Mouse (Mus musculus): ENCODE measurements around the gene Bmpr1a. TPM values are rescaled to one million over a fixed set of nuclear protein-coding genes. Genes with fewer than 3 reads are reported as not detected.
A peak's percentile ranks its signal among the peaks of the same experiment; 100 is the strongest.

The Bmpr1a gene
- total and polyA plus RNA-seq, 2 experiments from 2014 or later, result 15.9 to 54.8 TPM

GRCm38 (mm10) chr14:34445348-34445747, 57.8 kb downstream of the Bmpr1a start:
- Histone ChIP-seq H3K36me3 (ENCODE audit: insufficient read depth) (peaks cover 13% of the 10 kb centered on the region; the same call in 1 of the 2 replicates), H3K4me1 (ENCODE audit: insufficient read depth) (no peaks in the 10 kb centered on the region), H3K4me2 (ENCODE audit: low read depth) (no peak overlapping the region), H3K27ac (ENCODE audit: low read depth, low read length) (no peak overlapping the region), H3K9ac (no peak overlapping the region), H3K27me3 (ENCODE audit: insufficient read depth, low read length) (no peaks in the 10 kb centered on the region), H3K9me3 (ENCODE audit: low read length) (no peaks in the 10 kb centered on the region), H3K4me3 (ENCODE audit: low read depth, low read length) (no peak overlapping the region)
- 76% methylated on average over 3 of the region's 3 CpGs for WGBS
- no peak for TF ChIP-seq CTCF (IDR thresholded peaks at IDR 0.05; ENCODE audit: low read depth)
- no peak for DNase-seq
- ATAC-seq, result no peak

- Histone ChIP-seq H3K9ac (no peak overlapping the region), H3K36me3 (ENCODE audit: insufficient read depth) (peaks cover 13% of the 10 kb centered on the region; the same call in 1 of the 2 replicates), H3K4me1 (ENCODE audit: insufficient read depth) (no peaks in the 10 kb centered on the region), H3K4me3 (ENCODE audit: low read depth, low read length) (no peak overlapping the region), H3K27ac (ENCODE audit: low read depth, low read length) (no peak overlapping the region), H3K4me2 (ENCODE audit: low read depth) (no peak overlapping the region), H3K9me3 (ENCODE audit: low read length) (no peaks in the 10 kb centered on the region), H3K27me3 (ENCODE audit: insufficient read depth, low read length) (no peaks in the 10 kb centered on the region)
- TF ChIP-seq CTCF (IDR thresholded peaks at IDR 0.05; ENCODE audit: low read depth), result no peak
- DNase-seq (no peak), ATAC-seq (no peak)
Measured at GRCm38 (mm10) chr14:34444924-34445323, 58.2 kb downstream of the Bmpr1a start.

GRCm38 (mm10) chr14:34444368-34444767, 58.8 kb downstream of the Bmpr1a start:
- peaks cover 13% of the 10 kb centered on the region; the same call in 1 of the 2 replicates for H3K36me3 ChIP-seq (ENCODE audit: insufficient read depth)
- ATAC-seq, result no peak

GRCm38 (mm10) chr14:34442531-34442930, 60.6 kb downstream of the Bmpr1a start:
- Histone ChIP-seq H3K4me3 (ENCODE audit: low read depth, low read length) (no peak overlapping the region), H3K4me1 (ENCODE audit: insufficient read depth) (no peaks in the 10 kb centered on the region), H3K36me3 (ENCODE audit: insufficient read depth) (peaks cover 13% of the 10 kb centered on the region; the same call in 1 of the 2 replicates), H3K9me3 (ENCODE audit: low read length) (no peaks in the 10 kb centered on the region), H3K27ac (ENCODE audit: low read depth, low read length) (no peak overlapping the region), H3K27me3 (ENCODE audit: insufficient read depth, low read length) (no peaks in the 10 kb centered on the region), H3K4me2 (ENCODE audit: low read depth) (no peak overlapping the region), H3K9ac (no peak overlapping the region)
- no peak for TF ChIP-seq CTCF (IDR thresholded peaks at IDR 0.05; ENCODE audit: low read depth)
- DNase-seq, result no peak
- WGBS, result 65% methylated on average over 4 of the region's 4 CpGs
- ATAC-seq, result peak; percentile 38; the same call in 1 of the 2 replicates

More at GRCm38 (mm10) chr14:34444368-34444767, 58.8 kb downstream of the Bmpr1a start:
- Histone ChIP-seq H3K27me3 (ENCODE audit: insufficient read depth, low read length) (no peaks in the 10 kb centered on the region), H3K9ac (no peak overlapping the region), H3K4me3 (ENCODE audit: low read depth, low read length) (no peak overlapping the region), H3K27ac (ENCODE audit: low read depth, low read length) (no peak overlapping the region), H3K4me1 (ENCODE audit: insufficient read depth) (no peaks in the 10 kb centered on the region), H3K4me2 (ENCODE audit: low read depth) (no peak overlapping the region), H3K9me3 (ENCODE audit: low read length) (no peaks in the 10 kb centered on the region)
- 85% methylated on average over 5 of the region's 5 CpGs for WGBS
- no peak for TF ChIP-seq CTCF (IDR thresholded peaks at IDR 0.05; ENCODE audit: low read depth)
- no peak for DNase-seq

- no peaks in the 10 kb centered on the region for H3K27me3 ChIP-seq (ENCODE audit: insufficient read depth, low read length)
- 0 out of 2 replicates have a peak, but pooled peaks cover 6% of the 10 kb centered on the region for H3K36me3 ChIP-seq (ENCODE audit: insufficient read depth)
- DNase-seq, result no peak
- no peak overlapping the region for H3K27ac ChIP-seq (ENCODE audit: low read depth, low read length)
- no peak overlapping the region for H3K4me2 ChIP-seq (ENCODE audit: low read depth)
- no peaks in the 10 kb centered on the region for H3K9me3 ChIP-seq (ENCODE audit: low read length)
- no peak overlapping the region for H3K4me3 ChIP-seq (ENCODE audit: low read depth, low read length)
- H3K4me1 ChIP-seq (ENCODE audit: insufficient read depth), result no peaks in the 10 kb centered on the region
- no peak for ATAC-seq
- no peak overlapping the region for H3K9ac ChIP-seq
- WGBS, result 90% methylated on average over 3 of the region's 3 CpGs
- no peak for TF ChIP-seq CTCF (IDR thresholded peaks at IDR 0.05; ENCODE audit: low read depth)
Measured at GRCm38 (mm10) chr14:34440526-34441066, 62.5 kb downstream of the Bmpr1a start.

GRCm38 (mm10) chr14:34429069-34429468, 74.1 kb downstream of the Bmpr1a start:
- no peak overlapping the region for H3K9ac ChIP-seq
- no peak overlapping the region for H3K27ac ChIP-seq (ENCODE audit: low read depth, low read length)
- H3K4me3 ChIP-seq (ENCODE audit: low read depth, low read length), result no peak overlapping the region
- DNase-seq (no peak), ATAC-seq (no peak)
- peaks cover 23% of the 10 kb centered on the region for H3K36me3 ChIP-seq (ENCODE audit: insufficient read depth)
- H3K9me3 ChIP-seq (ENCODE audit: low read length), result no peaks in the 10 kb centered on the region
- TF ChIP-seq CTCF (IDR thresholded peaks at IDR 0.05; ENCODE audit: low read depth), result no peak
- WGBS, result 86% methylated on average over 1 of the region's 1 CpGs
- no peaks in the 10 kb centered on the region for H3K4me1 ChIP-seq (ENCODE audit: insufficient read depth)
- H3K27me3 ChIP-seq (ENCODE audit: insufficient read depth, low read length), result no peaks in the 10 kb centered on the region
- no peak overlapping the region for H3K4me2 ChIP-seq (ENCODE audit: low read depth)

- H3K27ac ChIP-seq (ENCODE audit: low read depth, low read length), result no peak overlapping the region
Measured at GRCm38 (mm10) chr14:34428274-34428673, 74.9 kb downstream of the Bmpr1a start.

More at GRCm38 (mm10) chr14:34428274-34428673, 74.9 kb downstream of the Bmpr1a start:
- 98% methylated on average over 3 of the region's 3 CpGs for WGBS
- DNase-seq (no peak), ATAC-seq (no peak)
- H3K4me1 ChIP-seq (ENCODE audit: insufficient read depth), result no peaks in the 10 kb centered on the region
- TF ChIP-seq CTCF (IDR thresholded peaks at IDR 0.05; ENCODE audit: low read depth), result peak; percentile 40
- no peak overlapping the region for H3K4me3 ChIP-seq (ENCODE audit: low read depth, low read length)
- peaks cover 24% of the 10 kb centered on the region for H3K36me3 ChIP-seq (ENCODE audit: insufficient read depth)
- H3K4me2 ChIP-seq (ENCODE audit: low read depth), result no peak overlapping the region
- no peaks in the 10 kb centered on the region for H3K27me3 ChIP-seq (ENCODE audit: insufficient read depth, low read length)
- H3K9ac ChIP-seq, result no peak overlapping the region
- no peaks in the 10 kb centered on the region for H3K9me3 ChIP-seq (ENCODE audit: low read length)
